Mouse (Mus musculus) intestine, embryonic 14.5 days (tissue): Measurements from ENCODE around the gene Pyroxd2. TPM values are rescaled to one million over a fixed set of nuclear protein-coding genes. Genes with fewer than 3 reads are reported as not detected.

Source experiments
- polyA plus RNA-seq: library from polyadenylated mRNA; unstranded; fragments of >200 nt; fragmentation: Nextera tagmentation; extraction: Ambion mirVana; gene quantifications from 2 replicates; pipeline ENCODE4 v1.2.1, GENCODE M21; 2014

The Pyroxd2 gene
- polyA plus RNA-seq, 1 experiment from 2014 or later, result 3.6 TPM

Other genes starting within 250 kb of the Pyroxd2 start
- 21.3 and 28.3 TPM in 2 replicates for gene R3hcc1l, start 234.0 kb downstream of the Pyroxd2 start, polyA plus RNA-seq
- gene Loxl4, start 140.0 kb downstream of the Pyroxd2 start, polyA plus RNA-seq, result 1.4 and 1.8 TPM in 2 replicates
- 12.5 and 14.0 TPM in 2 replicates for gene Hps1, start 27.2 kb upstream of the Pyroxd2 start, polyA plus RNA-seq